Mouse (Mus musculus): Measurements from ENCODE around the gene Olfr585. TPM values are rescaled to one million over a fixed set of nuclear protein-coding genes. Genes with fewer than 3 reads are reported as not detected.

Gene Olfr585
- not detected for total RNA-seq (2021)
- long read RNA-seq, experiment 1 = 0 reads
- long read RNA-seq, experiment 2 = 0 reads

DNA sequence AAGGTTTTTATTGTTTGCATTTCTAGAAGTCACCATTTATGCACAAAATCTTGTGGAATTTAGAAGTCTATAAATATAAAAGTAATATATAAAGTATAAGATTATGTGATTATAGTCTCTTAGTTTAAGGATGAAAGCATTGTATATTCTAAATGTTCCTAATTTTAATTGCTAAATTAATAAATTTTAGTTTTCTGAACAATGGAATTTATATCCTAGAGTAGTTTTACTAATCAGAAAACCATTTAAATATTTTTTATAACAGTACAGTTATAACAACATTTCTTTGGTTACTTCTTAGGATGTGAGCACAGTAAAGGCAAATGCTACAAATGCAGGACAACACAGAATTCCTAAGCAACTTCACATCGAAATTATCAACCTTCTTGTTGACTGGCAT lies at the start of gene Olfr585:
TSS of gene Olfr585 (plus strand) at position 301 of the 400 bp plus-strand sequence.
- DNase-seq (ENCODE audit: low spot score) = no peak

DNA sequence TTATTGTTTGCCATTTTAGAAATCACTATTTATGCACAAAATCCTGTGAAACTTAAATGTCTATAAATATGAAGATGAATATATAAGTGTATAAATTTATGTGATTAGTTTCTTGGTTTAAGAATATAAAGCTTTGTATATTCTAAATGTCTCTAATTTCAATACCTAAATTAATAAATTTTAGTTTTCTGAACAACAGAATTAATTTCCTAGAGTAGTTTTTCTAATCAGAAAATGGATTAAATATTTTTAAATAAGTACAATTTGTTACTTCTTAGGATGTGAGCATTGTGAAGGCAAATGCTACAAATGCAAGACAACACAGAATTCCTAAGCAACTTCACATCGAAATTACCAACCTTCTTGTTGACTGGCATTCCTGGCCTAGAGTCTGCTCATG lies 46.5 kb upstream of the Olfr585 start, which contains the start of gene Olfr583:
TSS of gene Olfr583 (plus strand) at position 301 of the 400 bp plus-strand sequence.
- no peak for DNase-seq (ENCODE audit: low spot score)

DNA sequence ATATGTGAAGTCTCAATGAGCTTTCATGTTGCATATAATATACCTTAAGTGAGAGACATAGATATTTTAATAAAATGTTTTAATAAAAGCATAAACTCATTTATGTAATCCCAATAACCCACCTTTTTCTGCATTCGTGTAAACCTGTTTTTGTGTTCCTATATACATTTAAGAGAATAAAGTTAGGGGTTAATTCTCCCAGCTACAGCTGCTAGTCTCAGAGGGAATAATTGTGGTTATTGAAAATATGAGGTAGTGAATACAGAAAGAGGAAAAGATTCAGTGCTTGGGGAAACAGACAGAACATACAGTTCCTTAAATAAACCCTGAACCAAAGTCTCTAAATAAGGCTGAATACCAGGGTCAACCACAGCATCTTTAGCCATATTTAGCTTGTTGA lies 15.9 kb upstream of the Olfr585 start, which contains the start of gene Olfr584:
TSS of gene Olfr584 (plus strand) at position 301 of the 400 bp plus-strand sequence.
- DNase-seq (ENCODE audit: low spot score) = no peak

DNA sequence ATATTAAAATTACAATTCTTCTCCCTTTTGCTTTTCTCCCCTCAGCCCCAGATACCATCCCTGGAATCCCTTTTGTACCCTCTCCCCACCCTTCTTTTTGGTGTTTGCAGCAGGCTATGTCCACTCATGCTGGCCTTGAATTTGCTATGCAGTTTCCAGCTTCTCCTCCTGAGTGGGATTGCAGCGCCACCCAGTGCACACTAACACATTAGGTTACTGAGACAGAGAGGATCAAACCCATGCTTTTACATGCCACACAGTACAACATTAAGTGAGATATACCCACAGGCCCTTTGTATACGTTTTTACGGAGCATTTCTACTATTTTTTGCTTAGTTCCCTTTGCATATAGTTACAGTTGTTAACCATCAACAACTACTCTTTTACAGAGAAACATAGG lies 21.9 kb downstream of the Olfr585 start:
- DNase-seq (ENCODE audit: low spot score) = no peak

DNA sequence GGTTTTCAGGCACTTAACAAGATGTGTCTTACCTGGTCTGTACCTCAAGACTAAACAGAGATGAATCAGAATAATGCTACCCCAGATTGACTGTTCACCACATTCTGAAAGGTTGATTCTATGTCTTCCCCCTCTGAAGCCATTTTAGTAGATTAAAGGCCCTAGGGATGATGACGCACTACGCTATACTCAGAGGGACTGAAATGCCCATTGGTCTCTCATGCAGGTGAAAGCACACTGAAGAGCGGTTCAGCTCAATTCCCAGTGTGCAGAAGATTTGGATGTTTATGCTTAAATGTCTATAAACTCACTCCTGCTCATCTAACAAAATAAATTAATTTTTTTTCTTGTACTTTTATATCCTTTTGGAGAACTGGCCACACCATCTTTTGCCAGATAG lies 28.0 kb downstream of the Olfr585 start, which contains the start of gene Olfr586:
TSS of gene Olfr586 (minus strand) at position 101 of the 400 bp plus-strand sequence.
- no peak for DNase-seq (ENCODE audit: low spot score)

DNA sequence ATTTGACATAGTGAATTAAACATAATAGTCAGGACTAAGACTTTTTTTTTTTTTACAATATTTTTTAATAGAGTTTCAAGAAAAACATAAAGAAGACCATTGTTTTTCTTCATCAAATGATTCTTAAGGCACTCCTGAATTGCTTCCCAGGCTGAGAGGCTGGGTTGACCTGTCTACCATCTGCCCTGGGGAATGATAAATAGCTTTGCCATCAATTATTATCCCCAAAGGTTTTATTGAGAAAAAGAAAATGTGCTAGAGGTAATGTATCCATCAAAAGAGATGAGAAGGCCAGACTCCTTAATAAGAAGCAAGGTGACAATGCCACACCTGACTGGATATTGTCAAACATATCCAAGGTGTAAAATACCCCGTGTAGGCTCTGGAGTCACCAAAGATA lies 43.1 kb downstream of the Olfr585 start, which contains the start of gene Olfr588-ps1:
TSS of gene Olfr588-ps1 (plus strand) at position 301 of the 400 bp plus-strand sequence.
- DNase-seq (ENCODE audit: low spot score) = no peak

Other genes with a start within 250 kb of the Olfr585 start
- not detected for gene Olfr566, start 239.0 kb upstream of the Olfr585 start, total RNA-seq (2021)
- not detected for gene Olfr568, start 220.6 kb upstream of the Olfr585 start, total RNA-seq (2021)
- not detected for gene Olfr569, start 206.8 kb upstream of the Olfr585 start, total RNA-seq (2021)
- gene Olfr570, start 203.1 kb upstream of the Olfr585 start, total RNA-seq (2021) = not detected
- not detected for gene Olfr571, start 180.2 kb upstream of the Olfr585 start, total RNA-seq (2021)
- gene Olfr572, start 173.3 kb upstream of the Olfr585 start, total RNA-seq (2021) = not detected
- not detected for gene Olfr573-ps1, start 155.1 kb upstream of the Olfr585 start, total RNA-seq (2021)
- gene Olfr574, start 149.3 kb upstream of the Olfr585 start, total RNA-seq (2021) = not detected
- not detected for gene Olfr575, start 138.9 kb upstream of the Olfr585 start, total RNA-seq (2021)
- gene Olfr576, start 135.1 kb upstream of the Olfr585 start, total RNA-seq (2021) = not detected
- not detected for gene Olfr577, start 121.8 kb upstream of the Olfr585 start, total RNA-seq (2021)
- not detected for gene Olfr578, start 108.4 kb upstream of the Olfr585 start, total RNA-seq (2021)
- not detected for gene Olfr582, start 59.7 kb upstream of the Olfr585 start, total RNA-seq (2021)
- not detected for gene Olfr583, start 46.4 kb upstream of the Olfr585 start, total RNA-seq (2021)
- gene Olfr584, start 15.8 kb upstream of the Olfr585 start, total RNA-seq (2021) = not detected
- not detected for gene Olfr586, start 27.9 kb downstream of the Olfr585 start, total RNA-seq (2021)
- not detected for gene Olfr588-ps1, start 43.2 kb downstream of the Olfr585 start, total RNA-seq (2021)
- gene Olfr589, start 58.6 kb downstream of the Olfr585 start, total RNA-seq (2021) = not detected
- not detected for gene Olfr591, start 80.6 kb downstream of the Olfr585 start, total RNA-seq (2021)
- not detected for gene Olfr592, start 87.1 kb downstream of the Olfr585 start, total RNA-seq (2021)
- not detected for gene Olfr593, start 114.1 kb downstream of the Olfr585 start, total RNA-seq (2021)
- gene Olfr594, start 119.3 kb downstream of the Olfr585 start, total RNA-seq (2021) = not detected
- gene Usp17ld, start 154.8 kb downstream of the Olfr585 start, total RNA-seq (2021) = not detected
- not detected for gene Olfr596, start 207.9 kb downstream of the Olfr585 start, total RNA-seq (2021)
- gene Olfr597, start 218.6 kb downstream of the Olfr585 start, total RNA-seq (2021) = not detected
- not detected for gene Olfr598, start 225.8 kb downstream of the Olfr585 start, total RNA-seq (2021)
- not detected for gene Olfr599, start 238.2 kb downstream of the Olfr585 start, total RNA-seq (2021)

Data from gastrocnemius, adult 18-20 months (tissue).